Mouse (Mus musculus) right cerebral cortex, postnatal 10 days (tissue): ENCODE measurements around the gene Cmtm2a.
"Not testable (repeated sequence)": the region's sequence is repeated elsewhere in the genome, so short reads cannot be mapped to it uniquely, and the experiment has no call there.

Experiments
- DNase-seq, 2 experiments: peaks; one replicate each; pipeline ENCODE4 v3.0.0; 2021; ENCODE audit warnings: low spot score in 2 of 2

Cmtm2a gene

DNA sequence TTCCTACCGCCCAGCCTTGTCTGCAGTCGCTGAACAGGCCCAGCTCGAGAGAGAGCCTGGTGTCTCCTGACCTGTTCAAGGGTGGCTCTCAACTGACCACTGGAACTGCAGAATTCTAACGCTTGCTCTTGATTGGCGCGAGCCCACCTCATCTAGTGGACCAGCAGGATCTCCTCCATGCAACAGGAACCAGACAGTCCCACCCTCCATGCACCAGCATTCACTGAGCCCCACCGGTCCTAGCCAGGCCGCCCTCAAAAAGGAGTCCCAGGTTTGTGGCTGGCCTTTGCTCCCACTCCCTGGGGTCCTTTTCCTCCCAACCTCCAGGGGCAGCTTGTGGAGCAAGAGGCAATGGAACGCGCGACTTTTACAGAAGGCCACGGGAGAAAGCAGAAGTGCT is at the start of gene Cmtm2a:
Cmtm2a (minus strand) TSS at position 101 of the 400 bp plus-strand sequence.
- not testable (repeated sequence) for DNase-seq

GRCm38 (mm10) chr8:104342426-104342825 is 49.4 kb upstream of the Cmtm2a start:
- DNase-seq: no peak

- DNase-seq: no peak
Measured at GRCm38 (mm10) chr8:104341678-104342077, 48.7 kb upstream of the Cmtm2a start.

DNA sequence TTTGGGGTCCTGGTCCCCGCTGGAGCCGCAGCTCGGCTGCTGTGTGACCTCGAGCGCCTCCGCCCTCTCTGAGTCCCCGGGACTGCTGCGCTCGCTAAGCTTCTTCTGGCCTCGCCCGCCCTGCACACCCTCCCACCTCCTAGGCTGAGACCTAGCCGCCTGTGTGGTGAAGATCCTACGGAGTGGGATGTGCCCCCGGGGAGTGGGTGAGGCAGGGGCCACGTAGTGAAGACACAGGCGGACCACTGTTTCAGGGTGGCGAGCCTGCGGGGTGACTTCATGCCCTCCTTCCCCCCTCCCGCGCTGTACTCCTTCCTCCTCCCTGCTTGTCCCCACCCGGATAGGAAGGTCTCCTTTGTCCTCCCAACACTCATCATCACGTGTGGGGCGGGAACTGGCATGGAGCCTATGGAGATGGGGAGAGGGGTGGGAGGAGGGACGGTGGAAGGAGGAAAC is 48.2 kb upstream of the Cmtm2a start:
- DNase-seq: peak; percentile 71 to 73

DNA sequence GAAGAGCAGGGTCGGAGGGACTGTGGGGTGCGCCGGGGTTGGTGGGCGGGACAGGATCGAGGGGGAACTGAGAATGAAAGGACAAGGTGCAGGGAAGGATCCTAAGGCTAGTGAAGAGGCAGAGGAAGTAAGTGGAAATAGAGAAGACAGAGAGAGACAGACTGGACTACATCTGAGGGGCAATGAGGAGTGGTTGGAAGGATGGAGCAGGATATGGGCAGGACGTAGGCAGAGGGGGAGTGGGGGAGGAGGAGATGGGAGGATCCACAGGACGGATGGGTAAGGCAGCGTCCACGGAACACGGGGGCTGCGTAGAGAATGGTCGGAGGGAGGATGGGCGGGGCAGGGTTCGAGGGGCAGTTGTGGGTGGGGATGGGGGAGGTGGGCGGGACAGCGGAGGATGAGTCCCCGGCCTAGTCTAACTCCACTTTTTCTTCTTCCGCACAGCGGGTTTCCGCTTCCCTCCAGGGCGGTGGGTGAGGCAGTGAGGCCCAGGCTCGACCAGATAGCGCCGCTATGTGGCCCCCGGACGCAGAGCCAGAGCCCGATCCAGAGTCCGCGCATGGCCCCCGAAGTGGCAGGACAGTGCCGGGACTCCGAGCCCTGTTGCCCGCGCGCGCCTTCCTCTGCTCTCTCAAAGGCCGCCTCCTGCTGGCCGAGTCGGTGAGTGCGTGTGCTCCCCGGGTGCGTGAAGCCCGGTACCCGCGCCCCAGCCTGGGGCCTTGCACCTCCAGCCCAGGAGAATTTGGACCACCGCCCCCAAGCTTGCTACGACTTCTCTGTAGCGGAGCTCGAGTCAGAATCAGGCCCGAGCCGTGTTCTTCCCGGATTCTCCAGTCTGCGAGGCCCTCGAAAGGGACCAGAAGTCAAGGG is 47.5 kb upstream of the Cmtm2a start:
- peak; percentile 80 to 82 for DNase-seq

- no peak for DNase-seq
Measured at GRCm38 (mm10) chr8:104339983-104340232, 46.9 kb upstream of the Cmtm2a start.

DNA sequence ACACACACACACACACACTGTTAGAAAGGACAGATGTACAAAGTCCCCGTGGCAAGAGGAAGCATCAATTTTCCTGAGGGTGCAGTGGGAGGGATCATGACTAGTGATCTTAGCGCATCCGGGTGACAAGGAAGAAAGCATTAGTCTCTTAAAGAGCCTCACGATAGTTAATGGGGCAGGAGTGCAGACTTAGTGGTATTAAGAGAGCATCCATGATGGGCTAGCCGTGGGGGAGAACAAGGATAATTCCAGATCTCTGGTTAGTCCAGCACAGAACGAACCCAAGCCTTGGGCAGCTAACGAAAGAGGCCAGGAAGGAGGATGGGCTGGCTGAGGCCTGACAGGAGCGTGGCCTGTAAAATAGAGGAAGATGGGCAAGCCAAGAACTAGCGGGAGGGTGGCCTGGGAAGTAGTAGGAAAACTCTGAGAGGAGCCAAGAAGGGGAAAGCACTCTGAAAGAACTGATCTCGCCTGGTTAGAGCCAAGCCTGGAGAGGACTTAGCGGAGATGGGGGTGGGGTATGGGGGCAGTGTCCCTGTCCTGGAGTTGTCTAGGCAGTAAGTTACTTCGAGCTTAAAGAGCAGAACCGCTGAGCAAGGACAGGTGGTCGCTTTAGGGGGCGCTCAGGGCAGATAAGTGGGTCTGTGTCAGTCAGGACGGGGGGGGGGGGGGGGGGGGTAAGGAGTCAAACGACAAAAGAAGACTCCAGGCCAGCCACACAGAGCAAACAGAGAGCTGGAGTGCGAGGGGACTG is 46.4 kb upstream of the Cmtm2a start, which contains the start of gene Cmtm3:
Cmtm3 (plus strand) TSS at position 182 of the 754 bp plus-strand sequence.
- DNase-seq: peak; percentile 54 to 58

DNA sequence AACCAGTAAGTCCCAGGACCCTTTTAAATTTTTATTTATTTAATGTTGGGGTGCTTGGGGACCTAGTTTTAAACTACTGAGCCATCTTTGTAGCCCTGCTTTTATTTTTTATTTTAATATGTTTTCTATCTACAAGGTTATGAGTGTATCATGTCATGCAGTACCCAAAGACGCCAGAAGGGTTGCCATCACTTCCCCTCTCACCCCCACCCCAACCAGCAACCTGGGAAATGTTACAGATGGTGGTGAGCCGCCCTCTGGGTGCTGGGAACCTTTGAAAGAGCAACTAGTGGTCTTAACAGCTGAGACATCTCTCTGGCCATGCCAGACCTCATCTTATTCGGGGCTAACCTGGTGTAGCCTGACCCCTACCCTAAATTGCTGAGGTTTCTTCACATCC is 44.9 kb upstream of the Cmtm2a start:
- DNase-seq: peak in 1 of 2 experiments; percentile 15

DNA sequence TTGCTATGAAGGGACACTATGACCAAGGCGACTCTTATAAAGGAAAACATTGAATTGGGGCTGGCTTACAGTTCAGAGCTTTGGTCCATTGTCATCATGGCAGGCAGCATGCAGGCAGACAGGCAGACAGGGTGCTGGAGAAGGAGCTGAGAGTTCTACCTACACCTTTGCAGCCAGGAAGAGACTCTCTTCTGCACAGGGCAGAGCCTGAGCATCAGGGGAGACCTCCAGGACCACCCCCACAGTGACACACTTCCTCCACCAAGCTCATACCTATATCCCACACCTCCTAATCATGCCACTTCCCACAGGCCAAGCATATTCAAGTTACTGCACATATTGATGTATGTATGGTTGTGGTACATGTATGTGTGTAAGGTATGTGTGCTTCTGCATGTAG is 43.8 kb upstream of the Cmtm2a start:
- DNase-seq: peak in 1 of 2 experiments; percentile 13

DNA sequence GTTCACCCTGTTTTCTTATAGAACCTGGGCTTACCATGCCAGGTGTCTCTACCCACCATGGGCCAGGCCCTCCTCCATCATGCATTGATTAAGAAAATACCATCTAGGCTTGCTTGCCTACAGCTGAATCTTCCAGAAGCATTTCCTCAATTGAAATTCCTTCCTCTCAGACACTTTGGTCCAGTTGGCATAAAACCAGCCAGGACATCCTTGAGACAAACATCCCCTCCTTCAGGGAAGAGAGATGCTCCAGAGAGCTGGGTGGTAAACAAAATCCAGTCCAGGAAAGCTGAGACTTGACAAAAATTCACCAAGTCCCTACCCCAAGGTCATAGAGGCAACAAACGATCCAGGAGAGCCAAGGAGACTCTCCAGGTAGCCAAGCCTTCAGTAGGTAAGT is 41.2 kb upstream of the Cmtm2a start:
- DNase-seq: peak in 1 of 2 experiments; percentile 10

DNA sequence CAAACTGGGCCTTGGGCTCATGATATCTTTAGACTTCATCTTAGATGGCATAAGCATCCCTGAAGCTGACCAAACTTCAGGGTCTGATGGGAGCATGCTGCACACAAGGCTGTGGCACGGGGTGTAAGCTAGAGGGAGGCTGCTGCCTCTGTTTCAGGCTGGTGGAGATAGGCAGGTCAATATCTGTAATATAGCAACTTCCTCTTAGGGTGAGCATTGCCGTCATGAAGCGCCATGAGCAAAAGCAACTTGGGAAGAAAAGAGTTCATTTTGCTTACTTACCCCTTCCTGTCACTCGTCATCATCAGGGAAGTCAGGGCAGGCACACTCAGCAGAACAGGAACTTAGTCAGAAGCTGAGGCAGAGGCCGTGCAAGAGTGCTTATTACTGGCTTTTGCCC is 40.8 kb upstream of the Cmtm2a start:
- peak in 1 of 2 experiments; percentile 15 for DNase-seq

DNA sequence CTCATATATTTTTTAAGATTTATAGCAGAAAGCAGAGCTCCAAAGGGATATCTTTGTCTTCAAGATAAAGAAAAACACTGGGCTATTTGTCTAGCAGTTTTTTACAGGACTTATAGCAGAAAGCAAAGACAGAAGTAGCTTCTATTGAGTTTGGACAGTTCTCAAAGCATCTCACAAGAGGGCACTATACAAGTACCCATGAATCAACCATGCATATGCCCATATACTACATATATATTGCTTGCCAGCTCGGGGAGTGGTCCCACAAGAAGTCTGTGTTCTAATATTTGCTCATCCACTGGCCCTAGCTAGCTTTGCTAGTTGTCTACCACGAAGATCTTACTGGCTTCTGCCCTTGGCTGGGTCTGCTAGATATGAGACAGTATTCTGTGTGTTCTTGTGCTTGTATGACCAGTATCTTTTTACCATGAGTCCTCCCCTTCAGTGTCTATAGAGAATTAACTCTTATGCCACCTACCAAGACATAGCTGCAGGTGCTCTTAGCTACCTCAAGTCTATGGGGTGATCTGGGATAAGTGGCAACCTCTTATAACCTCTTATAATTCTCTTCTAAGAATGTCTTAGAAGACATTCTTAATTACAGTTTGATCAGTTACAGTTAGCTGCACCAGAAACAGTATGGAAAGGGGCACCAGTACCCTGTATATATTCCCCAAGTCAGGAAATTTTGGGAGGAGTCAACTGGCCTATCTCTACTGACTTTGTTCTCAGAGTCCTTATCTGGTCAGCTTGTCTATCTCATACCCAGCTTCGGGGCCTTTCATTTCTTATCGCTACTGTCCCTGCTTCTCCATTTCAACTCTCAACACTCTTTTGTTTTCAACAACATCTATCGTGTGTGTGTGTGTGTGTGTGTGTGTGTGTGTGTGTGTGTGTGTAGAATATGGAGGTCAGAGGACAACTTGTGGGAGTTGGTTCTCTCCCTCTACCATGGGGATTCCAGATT is 40.0 kb upstream of the Cmtm2a start:
- DNase-seq: peak in 1 of 2 experiments; percentile 7

- DNase-seq: not testable (repeated sequence)
Measured at GRCm38 (mm10) chr8:104321930-104322329, 28.9 kb upstream of the Cmtm2a start, which contains the start of gene Cmtm2b. Gene Cmtm2b, plus strand, starts transcription at chr8:104322230.

DNA sequence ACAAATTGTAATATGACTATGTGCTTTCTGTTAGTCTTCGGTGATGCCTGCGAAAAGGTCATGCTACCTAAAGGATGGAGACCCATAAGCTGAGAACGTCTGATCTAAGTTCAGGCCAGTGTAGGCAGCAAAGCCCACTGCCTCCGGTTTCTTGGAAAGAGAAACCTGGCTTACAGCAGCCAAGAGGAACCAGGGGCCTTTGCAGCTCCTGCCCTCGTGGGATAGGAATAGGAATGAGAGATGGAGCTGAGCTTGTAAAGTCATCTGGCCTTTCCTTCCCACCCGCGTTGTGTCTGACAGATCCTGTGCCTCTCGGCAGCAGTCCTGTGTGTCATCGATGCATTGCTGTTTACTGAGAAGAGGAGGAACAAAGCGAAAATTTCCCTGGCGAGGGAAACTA is 28.3 kb upstream of the Cmtm2a start, which contains the start of gene Gm11020:
Gm11020 (plus strand) TSS at position 301 of the 400 bp plus-strand sequence.
- not testable (repeated sequence) for DNase-seq

DNA sequence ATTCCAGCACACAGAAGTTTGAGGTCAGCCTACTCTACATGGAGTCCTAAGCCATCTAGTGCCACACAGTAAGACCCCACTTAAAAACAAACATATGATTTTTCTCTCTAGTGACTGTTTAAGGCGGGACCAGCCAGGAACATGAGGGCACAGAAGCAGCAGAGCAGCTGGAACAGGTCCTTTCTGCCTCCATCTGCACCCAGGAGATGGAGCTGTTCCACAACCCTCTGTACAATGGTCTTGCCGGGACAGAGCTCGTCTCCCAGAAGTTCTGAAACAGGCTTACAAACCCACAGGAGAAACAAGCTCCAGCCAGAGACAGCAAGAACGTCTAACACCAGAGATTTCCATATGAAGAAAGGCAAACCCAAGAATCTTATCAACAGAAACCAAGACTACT is 20.3 kb upstream of the Cmtm2a start:
- peak in 1 of 2 experiments; percentile 36 for DNase-seq

DNA sequence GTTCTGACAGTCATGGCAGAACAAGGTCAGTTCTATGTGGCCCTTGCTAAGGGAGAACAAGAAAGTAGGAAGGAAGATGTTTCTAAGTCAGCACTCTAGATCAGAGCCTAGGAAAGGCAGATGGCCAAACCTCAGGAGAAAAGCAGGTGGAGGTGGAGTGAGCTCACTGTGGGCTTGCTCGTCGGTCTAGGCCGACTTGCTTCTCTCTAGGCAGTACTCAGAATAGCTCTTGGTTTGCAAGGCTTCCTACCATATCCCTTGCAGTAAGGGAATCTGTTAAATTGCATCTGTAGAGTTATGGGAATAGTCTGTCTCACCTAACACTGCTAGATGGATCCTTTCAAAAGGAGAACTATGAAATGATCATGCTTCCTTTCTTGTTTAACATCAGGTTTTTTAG is 19.0 kb upstream of the Cmtm2a start:
- not testable (repeated sequence) for DNase-seq

DNA sequence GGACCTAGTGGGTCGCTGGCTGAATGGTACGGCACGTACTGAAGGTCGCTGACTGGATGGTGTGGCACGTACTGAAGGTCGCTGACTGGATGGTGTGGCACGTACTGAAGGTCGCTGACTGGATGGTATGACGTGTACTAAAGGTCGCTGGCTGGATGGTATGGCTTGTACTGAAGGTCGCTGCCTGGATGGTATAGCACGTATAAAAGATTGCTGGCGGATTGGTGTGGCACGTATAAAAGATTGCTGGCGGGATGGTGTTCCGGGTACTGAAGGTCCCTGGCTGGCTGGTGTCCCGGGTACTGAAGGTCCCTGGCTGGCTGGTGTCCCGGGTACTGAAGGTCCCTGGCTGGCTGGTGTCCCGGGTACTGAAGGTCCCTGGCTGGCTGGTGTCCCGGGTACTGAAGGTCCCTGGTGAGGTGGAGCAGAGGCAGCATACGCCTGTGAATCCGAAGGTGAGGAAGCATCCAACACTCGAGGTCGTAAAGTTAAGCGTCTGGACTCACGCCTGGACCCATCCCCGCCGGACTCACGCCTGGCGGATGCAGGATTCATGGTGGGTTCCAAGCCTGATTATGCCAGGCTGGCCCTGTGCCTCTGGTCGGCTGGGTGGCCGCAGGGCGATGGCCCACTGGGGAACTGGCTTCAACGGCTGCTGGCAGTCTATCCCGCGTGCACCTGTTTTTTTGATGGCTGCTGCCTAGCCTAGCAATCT is 16.6 kb upstream of the Cmtm2a start, which contains the start of the genes Gm45711 and Cmtm1:
Gm45711 (minus strand) TSS at position 641 of the 715 bp plus-strand sequence.
Cmtm1 (minus strand) TSS at position 705 of the 715 bp plus-strand sequence.
- peak; percentile 33 to 47 for DNase-seq

- DNase-seq: not testable (repeated sequence)
Measured at GRCm38 (mm10) chr8:104308341-104308740, 15.4 kb upstream of the Cmtm2a start.

DNA sequence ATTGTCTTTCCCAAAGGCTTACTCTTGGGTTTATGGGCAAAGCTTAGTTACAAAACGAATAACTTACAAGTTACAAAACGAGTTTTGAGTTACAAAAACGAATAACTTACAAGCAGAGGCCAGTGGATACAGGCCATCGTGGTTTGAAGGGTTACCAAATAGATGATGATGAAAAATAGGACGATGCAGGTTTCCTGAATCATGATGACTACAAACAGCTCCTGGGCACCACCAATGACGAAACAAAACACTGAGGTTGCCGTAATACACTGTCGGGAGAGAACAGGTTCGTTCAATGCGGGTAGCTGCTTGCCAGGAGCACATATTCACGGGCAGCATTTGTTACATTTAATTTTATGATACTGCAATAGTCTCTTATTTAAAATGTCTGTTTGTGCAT is 12.0 kb upstream of the Cmtm2a start:
- DNase-seq: no peak

GRCm38 (mm10) chr8:104302536-104302935 is 9.6 kb upstream of the Cmtm2a start:
- DNase-seq: not testable (repeated sequence)
